Mouse (Mus musculus) embryonic facial prominence, embryonic 14.5 days (tissue): Measurements from ENCODE around the gene Zbtb2. TPM values are rescaled to one million over a fixed set of nuclear protein-coding genes. Genes with fewer than 3 reads are reported as not detected.

Source experiments
- ATAC-seq: fragments of 200-750 bp; cut with Nextera tagmentation; 2 replicates; pipeline ENCODE4 v1.8.0; 2017; ENCODE audit warnings: low read depth, moderate number of reproducible peaks, moderate TSS enrichment
- DNase-seq: peaks from one replicate; pipeline ENCODE4 v3.0.0-alpha.2; 2015; ENCODE audit warnings: low spot score
- H3K27ac ChIP-seq: fragments of 300-500 bp; sonication (generic); replicated peaks from 2 replicates; pipeline ENCODE4 v1.5.1; 2014; ENCODE audit warnings: low read depth, mild to moderate bottlenecking, low read length, moderate library complexity
- H3K27me3 ChIP-seq: fragments of 300-500 bp; sonication (generic); replicated peaks from 2 replicates; pipeline ENCODE4 v1.6.1; 2014; ENCODE audit warnings: low read length; ENCODE audit not compliant: control insufficient read depth, insufficient read depth
- H3K36me3 ChIP-seq: fragments of 300-500 bp; sonication (generic); 2 replicates; pipeline ENCODE4 v1.6.1; 2014; ENCODE audit warnings: low read length, mixed read lengths; ENCODE audit not compliant: control insufficient read depth, insufficient read depth
- H3K4me1 ChIP-seq: fragments of 300-500 bp; sonication (generic); 2 replicates; pipeline ENCODE4 v1.6.1; 2014; ENCODE audit warnings: antibody characterized with exemption, low read length; ENCODE audit not compliant: control insufficient read depth, insufficient read depth
- H3K4me2 ChIP-seq: fragments of 300-500 bp; sonication (generic); 2 replicates; pipeline ENCODE4 v1.6.1; 2014; ENCODE audit warnings: low read depth, mild to moderate bottlenecking, low read length, moderate library complexity, mixed read lengths
- H3K4me3 ChIP-seq: fragments of 300-500 bp; sonication (generic); 2 replicates; pipeline ENCODE4 v1.5.1; 2014; ENCODE audit warnings: low read depth, mild to moderate bottlenecking, low read length
- H3K9ac ChIP-seq: fragments of 300-500 bp; sonication (generic); 2 replicates; pipeline ENCODE4 v1.6.1; 2014; ENCODE audit warnings: low read depth, mild to moderate bottlenecking, low read length, moderate library complexity, mixed read lengths
- H3K9me3 ChIP-seq: fragments of 300-500 bp; sonication (generic); 2 replicates; pipeline ENCODE4 v1.6.1; 2016; ENCODE audit warnings: low read length; ENCODE audit not compliant: control insufficient read depth
- WGBS: fragments of 180-500 bp; shearing (Covaris S2); extraction: QIAGEN DNeasy Blood & Tissue Kit; methylation state at CpG from one replicate; pipeline ENCODE4 v1.1.7; 2014; 5-methylcytosine and 5-hydroxymethylcytosine counted together
- polyA plus RNA-seq: library from polyadenylated mRNA; unstranded; fragments of >200 nt; fragmentation: Nextera tagmentation; extraction: Ambion mirVana; gene quantifications from 2 replicates; pipeline ENCODE4 v1.2.1, GENCODE M21; 2014

Gene Zbtb2
- polyA plus RNA-seq, 1 experiment from 2014 or later, result 14.4 TPM

DNA sequence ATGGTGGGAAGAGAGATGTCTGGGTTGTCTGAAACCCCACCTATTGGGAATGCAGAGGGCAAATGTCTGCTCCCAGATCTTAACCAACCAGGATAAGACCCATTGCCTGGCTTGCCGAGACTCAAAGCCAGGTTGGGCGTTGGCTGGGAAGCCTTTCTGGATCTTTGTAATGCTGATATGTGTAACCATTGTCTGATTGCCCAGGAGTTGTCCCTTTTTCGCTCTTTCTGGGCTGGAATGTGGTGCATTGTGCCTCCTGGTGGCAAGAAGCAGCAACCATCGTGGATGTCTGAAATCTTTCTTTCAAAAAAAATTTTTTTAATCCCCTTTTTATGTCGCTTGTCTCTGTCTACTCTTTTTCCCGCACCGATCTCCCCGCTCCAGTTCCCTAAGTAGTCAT lies 54.6 kb downstream of the Zbtb2 start:
- 0 out of 2 replicates have a peak overlapping the region, but pooled peaks have one; percentile 16 for H3K27ac ChIP-seq
- no peak overlapping the region for H3K9ac ChIP-seq
- ATAC-seq (no peak), DNase-seq (peak; percentile 70)
- no peak overlapping the region for H3K4me3 ChIP-seq
- 12% methylated on average over 8 of the region's 8 CpGs for WGBS
- no peaks in the 10 kb centered on the region for H3K9me3 ChIP-seq
- H3K27me3 ChIP-seq, result no peaks in the 10 kb centered on the region
- no peaks in the 10 kb centered on the region for H3K36me3 ChIP-seq
- peak overlapping the region; percentile 76 for H3K4me2 ChIP-seq
- peaks cover 13% of the 10 kb centered on the region; the same call in 1 of the 2 replicates for H3K4me1 ChIP-seq

DNA sequence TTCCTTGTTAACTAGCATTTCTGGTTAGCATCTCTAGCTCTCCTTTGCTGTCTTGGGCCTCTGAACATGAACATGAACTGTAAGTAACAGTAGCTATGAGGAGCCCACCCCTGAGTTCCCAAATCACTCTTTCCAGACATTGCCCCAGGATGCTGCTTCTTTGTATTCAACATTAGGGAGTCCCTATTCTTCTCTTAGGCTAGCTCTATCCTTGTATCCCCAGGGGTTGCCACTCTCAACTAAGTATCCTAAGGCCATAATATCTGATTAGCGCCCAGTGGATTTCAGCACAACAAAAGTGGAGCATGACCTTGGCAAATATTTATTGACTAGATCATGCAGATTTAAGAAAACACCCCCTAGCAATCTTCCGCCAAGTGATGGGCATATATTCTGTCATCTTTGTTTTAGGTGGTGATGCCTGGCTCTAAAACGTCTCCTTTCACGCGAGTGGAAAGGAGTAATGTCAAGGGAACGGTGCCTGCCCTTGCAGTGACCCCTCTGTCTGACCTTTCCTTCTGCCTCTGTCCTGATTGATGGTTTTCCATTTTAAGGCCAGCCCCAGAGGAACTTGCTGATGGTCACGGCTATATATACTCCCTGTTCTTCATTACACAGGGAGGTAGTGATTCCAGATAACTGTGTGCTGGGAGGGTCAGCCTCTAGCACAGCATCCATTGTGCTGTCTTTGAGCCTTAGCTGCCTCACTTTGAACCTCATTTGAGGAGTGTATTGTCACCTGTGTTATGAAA lies 55.5 kb downstream of the Zbtb2 start:
- Histone ChIP-seq H3K27ac (no peak overlapping the region), H3K9me3 (no peaks in the 10 kb centered on the region), H3K9ac (no peak overlapping the region), H3K4me1 (peaks cover 13% of the 10 kb centered on the region; the same call in 1 of the 2 replicates), H3K27me3 (no peaks in the 10 kb centered on the region), H3K36me3 (no peaks in the 10 kb centered on the region), H3K4me3 (no peak overlapping the region), H3K4me2 (no peak overlapping the region)
- DNase-seq (no peak), ATAC-seq (no peak)
- WGBS, result 44% methylated on average over 7 of the region's 7 CpGs

DNA sequence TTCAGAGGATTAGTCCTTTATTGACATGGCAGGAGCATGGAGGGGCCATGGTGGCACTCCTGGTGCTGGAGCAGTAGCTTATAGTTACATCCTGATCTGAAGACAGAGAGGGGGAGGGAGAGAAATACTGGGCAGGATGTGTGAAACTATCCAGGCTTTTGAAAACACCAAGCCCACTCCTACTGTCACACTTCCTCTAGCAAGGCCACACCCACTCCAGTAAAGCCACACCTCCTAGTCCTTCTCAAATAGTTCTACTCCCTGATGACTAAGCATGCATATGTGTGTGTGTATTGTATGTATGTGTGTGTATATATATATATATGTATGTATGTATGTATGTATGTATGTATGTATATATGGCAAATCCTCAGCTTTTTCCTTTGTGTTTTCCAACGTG lies 60.2 kb downstream of the Zbtb2 start:
- Histone ChIP-seq H3K9me3 (no peaks in the 10 kb centered on the region), H3K27ac (no peak overlapping the region), H3K27me3 (no peaks in the 10 kb centered on the region), H3K4me3 (no peak overlapping the region), H3K36me3 (no peaks in the 10 kb centered on the region), H3K9ac (no peak overlapping the region), H3K4me2 (no peak overlapping the region), H3K4me1 (no peaks in the 10 kb centered on the region; the same call in 1 of the 2 replicates)
- ATAC-seq, result no peak
- 88% methylated on average over 1 of the region's 1 CpGs for WGBS
- no peak for DNase-seq

DNA sequence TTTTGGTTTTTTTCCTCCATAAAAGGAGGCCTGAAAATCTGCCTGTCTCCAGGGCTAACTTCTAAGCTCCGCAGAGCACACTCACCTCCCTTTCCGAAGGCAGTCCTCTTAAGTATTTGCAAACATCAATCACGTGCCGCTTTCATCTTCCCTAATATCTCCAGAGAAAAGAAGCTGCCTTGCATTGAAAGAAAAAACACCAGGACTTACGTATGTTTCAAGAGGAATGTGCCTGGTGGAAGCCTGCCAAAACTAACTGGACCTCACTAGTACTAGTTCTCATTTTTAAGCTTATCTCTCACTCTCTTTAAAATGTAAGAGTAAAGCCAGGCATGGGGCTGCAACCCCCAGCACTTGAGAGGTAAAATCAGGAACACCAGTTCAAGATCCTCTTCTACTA lies 62.3 kb downstream of the Zbtb2 start:
- DNase-seq, result peak; percentile 92
- peak; percentile 48; the same call in 1 of the 2 replicates for ATAC-seq
- no peaks in the 10 kb centered on the region; the same call in 1 of the 2 replicates for H3K4me1 ChIP-seq
- H3K9me3 ChIP-seq, result no peaks in the 10 kb centered on the region
- H3K36me3 ChIP-seq, result no peaks in the 10 kb centered on the region
- H3K9ac ChIP-seq, result no peak overlapping the region
- H3K4me3 ChIP-seq, result no peak overlapping the region
- H3K4me2 ChIP-seq, result no peak overlapping the region
- 19% methylated on average over 5 of the region's 5 CpGs for WGBS
- H3K27ac ChIP-seq, result no peak overlapping the region
- no peaks in the 10 kb centered on the region for H3K27me3 ChIP-seq

DNA sequence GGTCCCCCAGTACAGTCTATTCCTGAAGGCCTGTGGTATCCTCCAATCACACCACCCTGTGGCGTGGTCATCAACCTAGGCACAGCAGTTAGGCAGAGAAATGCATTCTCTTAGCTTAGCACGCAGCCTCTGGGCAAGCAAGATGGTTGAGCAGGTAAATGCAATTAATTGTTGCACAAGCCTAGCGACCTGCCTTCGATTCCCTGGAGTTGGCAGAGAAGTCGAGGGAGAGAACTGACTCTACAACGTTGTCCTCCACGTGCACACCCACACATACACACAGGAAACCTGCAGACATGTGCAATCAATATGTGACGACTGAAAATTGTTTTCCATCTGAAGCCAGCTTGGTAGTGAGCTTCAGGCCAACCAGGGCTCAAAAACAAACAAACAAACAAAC lies 64.0 kb downstream of the Zbtb2 start:
- Histone ChIP-seq H3K9me3 (no peaks in the 10 kb centered on the region), H3K9ac (no peak overlapping the region), H3K4me3 (no peak overlapping the region), H3K4me2 (no peak overlapping the region), H3K27me3 (no peaks in the 10 kb centered on the region), H3K4me1 (no peaks in the 10 kb centered on the region; the same call in 1 of the 2 replicates), H3K36me3 (no peaks in the 10 kb centered on the region), H3K27ac (no peak overlapping the region)
- 67% methylated on average over 8 of the region's 8 CpGs for WGBS
- no peak for ATAC-seq
- DNase-seq, result no peak

Other genes starting within 250 kb of the Zbtb2 start
- 67.9 and 72.8 TPM in 2 replicates for gene Akap12, start 121.7 kb downstream of the Zbtb2 start, polyA plus RNA-seq
- 46.8 and 53.2 TPM in 2 replicates for gene Rmnd1, start 44.3 kb upstream of the Zbtb2 start, polyA plus RNA-seq
- 15.6 and 16.2 TPM in 2 replicates for gene Armt1, start 44.4 kb upstream of the Zbtb2 start, polyA plus RNA-seq
- 0.21 and 0.43 TPM in 2 replicates for gene Ccdc170, start 94.4 kb upstream of the Zbtb2 start, polyA plus RNA-seq
- gene Esr1, start 223.5 kb upstream of the Zbtb2 start, polyA plus RNA-seq, result 0.51 and 0.82 TPM in 2 replicates